Mouse (Mus musculus) macrophage (primary cell): Measurements from ENCODE around the gene Krtap13-1. TPM values are rescaled to one million over a fixed set of nuclear protein-coding genes. Genes with fewer than 3 reads are reported as not detected.

Experiments used
- H3K27ac ChIP-seq: fragments of 350-480 bp; formaldehyde crosslinking; 2 replicates; pipeline ENCODE4 v1.9.0; 2021
- H3K36me3 ChIP-seq: fragments of 350-480 bp; formaldehyde crosslinking; 2 replicates; pipeline ENCODE4 v1.9.0; 2021; ENCODE audit errors: inconsistent target
- H3K4me3 ChIP-seq: fragments of 350-480 bp; formaldehyde crosslinking; 2 replicates; pipeline ENCODE4 v1.9.0; 2021; ENCODE audit errors: inconsistent target
- H3K79me2 ChIP-seq: fragments of 350-480 bp; formaldehyde crosslinking; 2 replicates; pipeline ENCODE4 v1.9.0; 2021; ENCODE audit errors: inconsistent target
- WGBS: methylation state at CpG from one replicate; pipeline ENCODE4 v1.1.7; 2026; ENCODE audit warnings: inconsistent platforms; ENCODE audit not compliant: missing documents; 5-methylcytosine and 5-hydroxymethylcytosine counted together
- polyA plus RNA-seq: library from polyadenylated mRNA; stranded (reverse); fragments of 250-400 nt; gene quantifications from 3 replicates; pipeline ENCODE4 v1.2.4, GENCODE M21; 2018; ENCODE audit warnings: inconsistent platforms

The Krtap13-1 gene
- polyA plus RNA-seq, 1 experiment from 2014 or later, result not detected

DNA sequence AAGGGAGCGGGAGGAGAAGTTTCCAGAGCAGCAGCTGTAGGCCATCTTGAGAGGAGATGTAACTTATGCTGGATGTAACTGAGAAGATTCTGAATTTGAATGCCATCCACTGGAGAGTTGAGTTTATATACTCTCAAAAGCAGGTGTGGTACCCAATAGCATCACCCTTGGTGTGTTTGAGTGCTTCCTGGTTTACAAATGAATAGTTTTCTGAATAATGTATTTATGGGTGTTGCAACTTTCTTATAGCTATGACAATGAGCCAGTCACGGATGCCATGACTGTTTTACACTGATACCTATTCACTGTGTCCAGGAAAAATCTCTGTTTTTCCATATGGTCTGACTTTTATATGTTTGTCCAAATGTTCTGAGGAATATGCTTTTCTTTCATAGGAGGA, 45.4 kb downstream of the Krtap13-1 start, which contains the start of gene 2310057N15Rik:
Gene 2310057N15Rik, minus strand, starts transcription at position 101 of the 400 bp plus-strand sequence.
- Histone ChIP-seq H3K79me2 (no peaks in the 10 kb centered on the region), H3K36me3 (no peaks in the 10 kb centered on the region), H3K27ac (no peak within 1 kb of the TSS), H3K4me3 (no peak within 1 kb of the TSS)
- WGBS, result 77% methylated on average over 2 of the region's 2 CpGs

- H3K27ac ChIP-seq, result no peak within 1 kb of the TSS
- no peaks in the 10 kb centered on the region for H3K36me3 ChIP-seq
- no peak within 1 kb of the TSS for H3K4me3 ChIP-seq
- no peaks in the 10 kb centered on the region for H3K79me2 ChIP-seq
- WGBS, result 100% methylated on average over 3 of the region's 6 CpGs
Measured at GRCm38 (mm10) chr16:88777596-88777995, 48.9 kb downstream of the Krtap13-1 start, which contains the start of gene Gm5965. Gm5965 (plus strand) TSS chr16:88777896.

Other genes with a start within 250 kb of the Krtap13-1 start
- not detected in 3 replicates for gene Cldn17, start 221.9 kb upstream of the Krtap13-1 start, polyA plus RNA-seq
- gene Cldn8, start 165.7 kb upstream of the Krtap13-1 start, polyA plus RNA-seq, result not detected in 3 replicates
- not detected in 3 replicates for gene Krtap24-1, start 116.6 kb upstream of the Krtap13-1 start, polyA plus RNA-seq
- gene 2310079G19Rik, start 101.2 kb upstream of the Krtap13-1 start, polyA plus RNA-seq, result not detected in 3 replicates
- not detected in 3 replicates for gene Krtap26-1, start 81.1 kb upstream of the Krtap13-1 start, polyA plus RNA-seq
- not detected in 3 replicates for gene Krtap27-1, start 57.2 kb upstream of the Krtap13-1 start, polyA plus RNA-seq
- gene 2310061N02Rik, start 20.9 kb upstream of the Krtap13-1 start, polyA plus RNA-seq, result not detected in 3 replicates
- not detected in 3 replicates for gene Krtap13, start 22.8 kb downstream of the Krtap13-1 start, polyA plus RNA-seq
- gene 2310034C09Rik, start 30.0 kb downstream of the Krtap13-1 start, polyA plus RNA-seq, result not detected in 3 replicates
- gene 2310057N15Rik, start 45.3 kb downstream of the Krtap13-1 start, polyA plus RNA-seq, result not detected in 3 replicates
- gene Gm5965, start 49.0 kb downstream of the Krtap13-1 start, polyA plus RNA-seq, result not detected in 3 replicates
- not detected in 3 replicates for gene Gm20741, start 83.4 kb downstream of the Krtap13-1 start, polyA plus RNA-seq
- gene Krtap15, start 91.4 kb downstream of the Krtap13-1 start, polyA plus RNA-seq, result not detected in 3 replicates
- not detected in 3 replicates for gene Krtap14, start 97.3 kb downstream of the Krtap13-1 start, polyA plus RNA-seq
- not detected in 3 replicates for gene Krtap19-1, start 140.5 kb downstream of the Krtap13-1 start, polyA plus RNA-seq
- not detected in 3 replicates for gene Krtap19-2, start 145.4 kb downstream of the Krtap13-1 start, polyA plus RNA-seq
- gene Krtap19-3, start 149.2 kb downstream of the Krtap13-1 start, polyA plus RNA-seq, result not detected in 3 replicates
- gene Krtap19-4, start 156.2 kb downstream of the Krtap13-1 start, polyA plus RNA-seq, result not detected in 3 replicates
- gene Krtap19-5, start 167.6 kb downstream of the Krtap13-1 start, polyA plus RNA-seq, result not detected in 3 replicates
- gene Krtap19-9b, start 203.4 kb downstream of the Krtap13-1 start, polyA plus RNA-seq, result not detected in 3 replicates
- not detected in 3 replicates for gene Krtap16-3, start 234.0 kb downstream of the Krtap13-1 start, polyA plus RNA-seq